In genomic region chr8:117123850-117124633, GRCm38 (mm10) we compare ENCODE assay signal across 19 mouse cellular contexts. TPM values are rescaled to one million over a fixed set of nuclear protein-coding genes. Genes with fewer than 3 reads are reported as not detected.
DNase-seq lines count a peak whose midpoint lies in the region; ATAC-seq and TF ChIP-seq lines count a peak whose summit lies in the region.
"Had no signal": no experiment of that assay in that cellular context is flagged by ENCODE, and none has a peak within 500 bp of the region (broad histone marks: within the 10 kb centered on the region; RNA-seq: fewer than 3 reads in every experiment).

No protein-coding gene starts in this region.

- peaks cover 1% of the 10 kb centered on the region; the same call in 1 of the 2 replicates for H3K4me1 ChIP-seq in liver, adult 2 months (ENCODE audit: control insufficient read depth, insufficient read depth, low read length)
- no peaks in the 10 kb centered on the region for H3K4me1 ChIP-seq in embryonic facial prominence, embryonic 11.5 days (ENCODE audit: control insufficient read depth, insufficient read depth, low read length)
- no peaks in the 10 kb centered on the region for H3K4me1 ChIP-seq in intestine, embryonic 16.5 days (ENCODE audit: control insufficient read depth, insufficient read depth, low read length)
- H3K4me1 ChIP-seq in stomach, embryonic 14.5 days (ENCODE audit: control insufficient read depth, insufficient read depth, low read length): no peaks in the 10 kb centered on the region
- H3K4me1 ChIP-seq in liver, embryonic 12.5 days: no peaks in the 10 kb centered on the region
- H3K4me1 ChIP-seq: neural tube, embryonic 15.5 days had no signal

- TF ChIP-seq POLR2A in liver, adult 2 months (IDR thresholded peaks at IDR 0.05; ENCODE audit: extremely low read depth, insufficient read depth, low read length): no peak

- H3K36me3 ChIP-seq in liver, adult 2 months (ENCODE audit: control insufficient read depth, insufficient read depth, low read length): no peaks in the 10 kb centered on the region
- H3K36me3 ChIP-seq in embryonic facial prominence, embryonic 11.5 days (replicated peaks; ENCODE audit: control insufficient read depth, insufficient read depth, low read depth, low read length): no peaks in the 10 kb centered on the region
- no peaks in the 10 kb centered on the region for H3K36me3 ChIP-seq in intestine, embryonic 16.5 days (ENCODE audit: control insufficient read depth, insufficient read depth, low read length)
- no peaks in the 10 kb centered on the region for H3K36me3 ChIP-seq in stomach, embryonic 14.5 days (ENCODE audit: control insufficient read depth, insufficient read depth, low read length)
- H3K36me3 ChIP-seq in liver, embryonic 12.5 days: no peaks in the 10 kb centered on the region
- H3K36me3 ChIP-seq: neural tube, embryonic 15.5 days had no signal

- TF ChIP-seq CTCF in liver, adult 2 months (IDR thresholded peaks at IDR 0.05; ENCODE audit: low read depth, low read length): no peak

- ATAC-seq in embryonic facial prominence, embryonic 11.5 days (replicated peaks; ENCODE audit: insufficient number of reproducible peaks, low FRiP score, low TSS enrichment, low read depth): no peak; the same call in 1 of the 2 replicates
- peak; percentile 85 for ATAC-seq in intestine, embryonic 16.5 days
- ATAC-seq in stomach, embryonic 14.5 days (ENCODE audit: insufficient number of reproducible peaks, insufficient read depth, low FRiP score, low read depth): peak; percentile 88
- ATAC-seq in liver, embryonic 12.5 days: no peak
- ATAC-seq: forebrain, embryonic 14.5 days had no signal

- H3K4me2 ChIP-seq in embryonic facial prominence, embryonic 11.5 days (ENCODE audit: low read depth, low read length): no peak overlapping the region
- H3K4me2 ChIP-seq in intestine, embryonic 16.5 days (ENCODE audit: low read depth, low read length): peak overlapping the region; percentile 26; the same call in 1 of the 2 replicates
- 0 out of 2 replicates have a peak overlapping the region, but pooled peaks have one; percentile 2 for H3K4me2 ChIP-seq in stomach, embryonic 14.5 days (replicated peaks; ENCODE audit: low read depth, low read length)
- no peak overlapping the region for H3K4me2 ChIP-seq in liver, embryonic 12.5 days
- H3K4me2 ChIP-seq: liver, embryonic 11.5 days; neural tube, embryonic 15.5 days had no signal

- 63% methylated on average over 13 of the region's 13 CpGs for WGBS in liver, adult 2 months
- WGBS in embryonic facial prominence, embryonic 11.5 days: 76% methylated on average over 13 of the region's 13 CpGs
- WGBS in intestine, embryonic 16.5 days: 52% methylated on average over 13 of the region's 13 CpGs
- WGBS in stomach, embryonic 14.5 days: 63% methylated on average over 13 of the region's 13 CpGs
- WGBS in liver, embryonic 12.5 days (ENCODE audit: insufficient replicate concordance): 64% methylated on average over 13 of the region's 13 CpGs

- H3K9me3 ChIP-seq in embryonic facial prominence, embryonic 11.5 days (replicated peaks; ENCODE audit: control insufficient read depth, low read length): no peaks in the 10 kb centered on the region
- no peaks in the 10 kb centered on the region for H3K9me3 ChIP-seq in intestine, embryonic 16.5 days (ENCODE audit: control insufficient read depth, low read length)
- no peaks in the 10 kb centered on the region for H3K9me3 ChIP-seq in stomach, embryonic 14.5 days (ENCODE audit: control insufficient read depth, low read depth, low read length)
- no peaks in the 10 kb centered on the region for H3K9me3 ChIP-seq in liver, embryonic 12.5 days (replicated peaks)
- H3K9me3 ChIP-seq: neural tube, embryonic 15.5 days had no signal

- no peaks in the 10 kb centered on the region for H3K27me3 ChIP-seq in liver, adult 2 months (ENCODE audit: control insufficient read depth, insufficient read depth, low read length)
- H3K27me3 ChIP-seq in embryonic facial prominence, embryonic 11.5 days (ENCODE audit: control insufficient read depth, insufficient read depth, low read length): no peaks in the 10 kb centered on the region
- no peaks in the 10 kb centered on the region for H3K27me3 ChIP-seq in intestine, embryonic 16.5 days (replicated peaks; ENCODE audit: control insufficient read depth, insufficient read depth, low read length)
- H3K27me3 ChIP-seq in stomach, embryonic 14.5 days (ENCODE audit: control insufficient read depth, insufficient read depth, low read length): no peaks in the 10 kb centered on the region
- no peaks in the 10 kb centered on the region for H3K27me3 ChIP-seq in liver, embryonic 12.5 days (replicated peaks)
- H3K27me3 ChIP-seq: neural tube, embryonic 15.5 days had no signal

- H3K9ac ChIP-seq in liver, adult 2 months (ENCODE audit: low read depth, low read length): no peak overlapping the region
- H3K9ac ChIP-seq in embryonic facial prominence, embryonic 11.5 days (replicated peaks; ENCODE audit: low read length): no peak overlapping the region
- peak overlapping the region; percentile 20; the same call in 1 of the 2 replicates for H3K9ac ChIP-seq in intestine, embryonic 16.5 days (ENCODE audit: low read depth, low read length)
- H3K9ac ChIP-seq in stomach, embryonic 14.5 days (replicated peaks; ENCODE audit: low read depth, low read length): no peak overlapping the region
- no peak overlapping the region for H3K9ac ChIP-seq in liver, embryonic 12.5 days
- H3K9ac ChIP-seq: neural tube, embryonic 15.5 days had no signal

- peak; percentile 57 for DNase-seq in liver, adult 2 months (ENCODE audit: extremely low read depth, low read depth, low spot score)
- no peak for DNase-seq in liver
- DNase-seq in embryonic facial prominence, embryonic 11.5 days (ENCODE audit: low spot score): peak; percentile 18
- DNase-seq in adrenal gland, postnatal 10 days: no peak
- no peak for DNase-seq in ovary, postnatal 14 days (ENCODE audit: low spot score)
- DNase-seq: adrenal gland, postnatal 36 days; cerebellum, postnatal 14 days; gastrocnemius, adult 2 months; heart, adult 2 months; right cerebral cortex, adult 18-20 months; thymus, postnatal 25 days had no signal

- H3K4me3 ChIP-seq in liver, adult 2 months (ENCODE audit: insufficient read depth, low read depth, low read length): no peak overlapping the region
- no peak overlapping the region for H3K4me3 ChIP-seq in embryonic facial prominence, embryonic 11.5 days (ENCODE audit: low read depth, low read length)
- H3K4me3 ChIP-seq in intestine, embryonic 16.5 days (ENCODE audit: low read length): no peak overlapping the region
- H3K4me3 ChIP-seq in stomach, embryonic 14.5 days (ENCODE audit: low read depth, low read length): no peak overlapping the region
- no peak overlapping the region for H3K4me3 ChIP-seq in liver, embryonic 12.5 days
- H3K4me3 ChIP-seq: gastrocnemius, adult 2 months; heart, adult 2 months; neural tube, embryonic 15.5 days had no signal

- H3K79me2 ChIP-seq in liver, adult 2 months (ENCODE audit: control insufficient read depth, insufficient read depth, low read length): no peaks in the 10 kb centered on the region

- H3K27ac ChIP-seq in liver, adult 2 months (replicated peaks; ENCODE audit: insufficient read depth, low read depth, low read length): no peak overlapping the region
- H3K27ac ChIP-seq in embryonic facial prominence, embryonic 11.5 days (replicated peaks; ENCODE audit: low read depth, low read length): no peak overlapping the region
- peak overlapping the region; percentile 53 for H3K27ac ChIP-seq in intestine, embryonic 16.5 days (ENCODE audit: low read length)
- peak overlapping the region; percentile 72; the same call in 1 of the 2 replicates for H3K27ac ChIP-seq in stomach, embryonic 14.5 days (ENCODE audit: low read length)
- H3K27ac ChIP-seq in liver, embryonic 12.5 days: no peak overlapping the region
- H3K27ac ChIP-seq: gastrocnemius, adult 2 months; heart, adult 2 months; neural tube, embryonic 15.5 days had no signal

RNA-seq across cellular contexts. Expression of gene Bco1, which starts 28.4 kb away (rescaled TPM):
- 5.2 and 7.2 TPM in 2 replicates for total RNA-seq in liver, adult 2 months (2014; rRNA removed)
- 4.0 TPM in 2 replicates for polyA plus RNA-seq in liver, adult 2 months (2012; rRNA removed)
- 0.11 TPM in 1 of 2 replicates, not detected in the other for polyA plus RNA-seq in embryonic facial prominence, embryonic 11.5 days (2014; fragmentation: Nextera tagmentation; extraction: Ambion mirVana)
- polyA plus RNA-seq in intestine, embryonic 16.5 days (2015; fragmentation: Nextera tagmentation; extraction: Ambion mirVana): 1.2 TPM in 2 replicates
- 0.38 and 0.82 TPM in 2 replicates for polyA plus RNA-seq in stomach, embryonic 14.5 days (2014; fragmentation: Nextera tagmentation; extraction: Ambion mirVana)
- total RNA-seq in adrenal gland, postnatal 10 days (2021): 1 to 10 TPM; 1.2 to 2.8 TPM
- polyA plus RNA-seq in liver, embryonic 12.5 days (2016; fragmentation: Nextera tagmentation; extraction: Ambion mirVana): 10.3 and 10.8 TPM in 2 replicates
- total RNA-seq: gastrocnemius, adult 2 months; heart, adult 2 months had no signal
- polyA plus RNA-seq: C2C12; forebrain, embryonic 14.5 days; heart, postnatal 0 days had no signal

RNA-seq across cellular contexts. Expression of gene Gan, which starts 33.9 kb away (rescaled TPM):
- total RNA-seq in liver, adult 2 months (2014; rRNA removed): 1.2 and 1.3 TPM in 2 replicates
- polyA plus RNA-seq in liver, adult 2 months (2012; rRNA removed): 1.1 and 1.5 TPM in 2 replicates
- polyA plus RNA-seq in embryonic facial prominence, embryonic 11.5 days (2014; fragmentation: Nextera tagmentation; extraction: Ambion mirVana): 1.9 and 2.5 TPM in 2 replicates
- polyA plus RNA-seq in intestine, embryonic 16.5 days (2015; fragmentation: Nextera tagmentation; extraction: Ambion mirVana): 1.5 TPM in 2 replicates
- 3.9 and 4.2 TPM in 2 replicates for polyA plus RNA-seq in stomach, embryonic 14.5 days (2014; fragmentation: Nextera tagmentation; extraction: Ambion mirVana)
- total RNA-seq in adrenal gland, postnatal 10 days (2021): 10 to 100 TPM in 1 of 2 experiments, 1 to 10 TPM in 1; 7.7 to 12.1 TPM
- polyA plus RNA-seq in liver, embryonic 12.5 days (2016; fragmentation: Nextera tagmentation; extraction: Ambion mirVana): 1.9 and 2.1 TPM in 2 replicates

RNA-seq across cellular contexts. Expression of gene Pkd1l2, which starts 41.8 kb away (rescaled TPM):
- not detected in 2 replicates for total RNA-seq in liver, adult 2 months (2014; rRNA removed)
- not detected in 2 replicates for polyA plus RNA-seq in liver, adult 2 months (2012; rRNA removed)
- 0.03 TPM in 1 of 2 replicates, not detected in the other for polyA plus RNA-seq in embryonic facial prominence, embryonic 11.5 days (2014; fragmentation: Nextera tagmentation; extraction: Ambion mirVana)
- 0.18 and 0.28 TPM in 2 replicates for polyA plus RNA-seq in intestine, embryonic 16.5 days (2015; fragmentation: Nextera tagmentation; extraction: Ambion mirVana)
- not detected in 2 replicates for polyA plus RNA-seq in stomach, embryonic 14.5 days (2014; fragmentation: Nextera tagmentation; extraction: Ambion mirVana)
- under 1 TPM; 0.36 to 0.94 TPM for total RNA-seq in adrenal gland, postnatal 10 days (2021)
- polyA plus RNA-seq in liver, embryonic 12.5 days (2016; fragmentation: Nextera tagmentation; extraction: Ambion mirVana): 0.01 and 0.02 TPM in 2 replicates
- total RNA-seq: heart, adult 2 months had no signal
- polyA plus RNA-seq: C2C12; forebrain, embryonic 14.5 days; heart, adult 2 months had no signal

Comparison
In these comparisons a context has a peak if more than half of its experiments do, and no peak if none do; other contexts are left out.
1. DNase-seq: peak in liver, adult 2 months (single experiment) and embryonic facial prominence, embryonic 11.5 days (single experiment); none in liver (single experiment), adrenal gland, postnatal 10 days (single experiment) and ovary, postnatal 14 days (single experiment).
2. H3K27ac ChIP-seq: peak in intestine, embryonic 16.5 days (single experiment) and stomach, embryonic 14.5 days (single experiment); none in liver, adult 2 months (single experiment), embryonic facial prominence, embryonic 11.5 days (single experiment) and liver, embryonic 12.5 days (single experiment).
3. ATAC-seq: peak in intestine, embryonic 16.5 days (single experiment) and stomach, embryonic 14.5 days (single experiment); none in embryonic facial prominence, embryonic 11.5 days (single experiment) and liver, embryonic 12.5 days (single experiment).
4. H3K4me2 ChIP-seq: peak in intestine, embryonic 16.5 days (single experiment) and stomach, embryonic 14.5 days (single experiment); none in embryonic facial prominence, embryonic 11.5 days (single experiment) and liver, embryonic 12.5 days (single experiment).